Mouse (Mus musculus) frontal cortex, postnatal 14 days (tissue): ENCODE results near the gene Plk5.

Experiments used
- DNase-seq, 2 experiments: peaks; one replicate each; pipeline ENCODE4 v3.0.0; 2022; ENCODE audit warnings: low spot score in 2 of 2

Plk5 gene

DNA sequence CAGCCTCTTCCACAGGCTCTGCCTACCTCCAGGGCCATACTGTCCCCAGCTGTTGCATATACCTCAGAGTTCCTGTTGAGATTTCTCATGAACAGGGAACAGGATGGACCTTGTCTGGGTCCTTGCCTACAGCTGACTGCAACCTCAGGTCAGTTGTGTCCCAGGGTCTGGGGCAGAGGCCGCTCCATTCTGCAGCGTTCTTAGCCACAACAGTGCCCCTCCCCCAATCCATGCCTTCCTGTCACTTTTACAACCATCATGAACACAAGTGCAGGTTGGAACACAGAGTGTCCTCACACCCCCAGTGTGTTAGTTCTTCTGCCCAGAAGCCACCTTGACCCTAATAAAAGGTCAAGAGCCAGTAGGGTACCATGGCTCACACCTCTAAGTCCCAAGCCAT, 32.5 kb downstream of the Plk5 start:
- no peak for DNase-seq

DNA sequence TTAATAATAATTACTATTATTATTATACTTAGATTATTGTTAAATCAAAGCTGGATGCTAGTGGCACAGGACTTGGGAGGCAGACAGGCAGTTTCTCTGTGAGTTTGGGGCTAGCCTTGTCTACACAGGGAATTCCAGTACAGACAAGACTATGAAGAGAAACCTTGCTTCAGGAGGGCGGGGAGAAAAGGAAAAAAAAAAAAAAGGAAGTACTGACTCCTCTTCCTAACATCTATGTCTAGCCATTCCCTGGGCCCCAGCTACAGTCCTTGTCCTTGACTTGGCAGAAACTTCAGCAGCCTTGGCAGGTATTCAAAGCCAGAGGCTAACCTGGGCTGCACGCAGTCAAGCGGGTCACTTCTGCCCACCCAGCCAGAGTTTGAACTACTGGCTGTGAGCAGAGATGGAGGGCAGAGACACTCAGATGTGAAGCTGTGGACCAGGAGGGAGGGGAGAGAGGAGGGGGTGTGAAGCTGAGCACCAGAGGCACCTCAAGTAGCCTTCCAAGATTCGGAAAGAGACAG, 33.0 kb downstream of the Plk5 start:
- DNase-seq: no peak

DNA sequence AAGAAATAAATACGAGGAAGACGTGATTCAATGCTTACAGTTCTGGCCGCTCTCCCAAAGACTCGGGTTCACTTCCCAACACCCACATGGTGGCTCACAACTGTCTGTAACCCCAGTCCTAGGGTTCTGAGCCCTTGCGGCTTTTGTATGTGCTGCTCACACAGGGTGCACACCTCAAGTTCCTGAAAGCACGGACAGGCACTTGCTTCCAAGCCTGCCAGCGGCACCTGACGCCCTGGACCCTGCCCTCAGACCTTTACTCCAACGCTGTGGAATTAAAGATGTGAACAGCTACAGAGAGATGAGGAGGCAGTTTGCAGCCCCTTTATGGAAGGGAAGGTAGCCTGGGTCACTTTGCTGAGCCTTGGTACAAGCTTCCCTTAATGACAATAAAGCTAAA, 34.4 kb downstream of the Plk5 start:
- no peak for DNase-seq

DNA sequence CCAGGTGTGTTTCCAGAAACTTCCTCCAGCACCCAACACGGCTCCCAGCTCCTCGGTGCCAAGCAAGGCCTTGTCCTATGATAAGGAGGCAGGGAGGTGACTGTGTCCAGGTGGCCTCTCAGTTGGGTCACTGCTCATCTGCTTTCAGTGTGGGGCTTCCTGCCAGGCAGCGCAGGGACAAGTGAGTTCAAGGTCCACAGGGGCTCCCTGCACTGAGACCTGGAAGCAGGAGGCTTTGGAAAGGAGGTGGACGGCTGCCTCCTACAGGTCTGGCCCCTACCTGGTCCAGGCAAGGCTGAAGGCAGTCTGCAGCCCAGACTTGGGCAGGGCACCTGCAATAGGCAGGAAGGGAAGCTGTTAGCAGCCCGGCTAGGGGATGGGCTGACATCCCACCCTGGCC, 36.4 kb downstream of the Plk5 start:
- no peak for DNase-seq

DNA sequence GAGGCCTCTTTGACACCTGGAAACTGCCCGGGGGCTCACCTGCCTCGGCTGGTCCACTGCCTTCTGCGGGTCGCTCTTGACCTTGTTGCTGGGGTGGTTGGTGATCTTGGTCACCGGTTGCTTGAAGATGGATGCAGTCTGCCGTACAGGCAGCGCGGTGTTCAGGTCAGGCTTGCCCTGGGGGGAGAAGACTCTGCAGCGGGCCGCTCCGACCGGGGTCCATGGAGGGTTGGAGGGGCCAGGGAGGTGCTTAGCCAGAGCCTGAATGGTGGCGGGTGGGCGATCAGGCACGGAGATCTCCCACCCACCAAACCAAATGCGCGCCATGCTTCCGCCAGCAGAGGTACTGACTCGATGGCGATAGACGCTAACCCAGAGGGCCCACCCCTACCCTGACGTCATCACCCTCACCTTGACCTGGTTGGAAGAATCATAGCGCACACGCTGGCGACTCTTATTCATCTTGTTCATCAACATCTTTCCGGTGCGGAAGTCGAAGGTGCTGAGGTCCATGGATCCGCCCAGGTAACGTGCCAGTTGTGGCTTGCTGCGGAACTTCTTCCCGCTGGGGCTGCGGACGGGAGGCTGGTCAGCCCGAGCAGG, 38.9 kb downstream of the Plk5 start:
- no peak for DNase-seq

DNA sequence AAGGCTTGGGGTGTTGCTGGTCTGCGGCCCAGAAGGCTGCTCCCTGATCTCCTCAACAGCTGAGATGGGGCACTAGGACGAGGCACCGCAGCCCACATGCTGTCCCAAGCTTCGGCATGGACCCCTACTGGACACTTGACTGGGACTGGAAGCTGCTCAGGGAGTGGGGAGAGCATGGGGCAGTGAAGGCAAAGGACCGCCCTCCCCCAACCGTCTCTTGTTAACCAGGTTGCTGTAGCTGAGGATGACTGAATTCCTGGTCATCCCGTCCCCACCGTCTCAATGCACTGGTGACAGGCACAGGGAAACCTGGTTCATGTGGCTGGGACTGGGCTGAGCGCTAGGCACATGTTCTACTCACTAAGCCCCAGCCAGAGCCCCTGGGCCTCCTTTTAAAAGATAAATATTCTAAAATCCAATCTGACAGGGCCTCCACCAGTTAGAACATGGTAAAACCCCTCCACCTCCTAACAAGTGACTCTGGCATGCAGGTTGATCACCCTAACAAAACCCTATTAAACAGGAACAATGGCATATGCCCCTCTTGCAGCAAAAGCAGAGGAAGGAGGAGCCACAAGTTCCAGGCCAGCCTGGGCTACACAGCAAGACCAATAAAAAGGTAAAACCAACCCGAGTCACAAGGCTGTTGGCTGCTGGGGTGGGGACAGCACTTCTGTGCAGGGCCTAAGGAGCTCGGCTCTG, 40.7 kb downstream of the Plk5 start:
- DNase-seq: no peak

DNA sequence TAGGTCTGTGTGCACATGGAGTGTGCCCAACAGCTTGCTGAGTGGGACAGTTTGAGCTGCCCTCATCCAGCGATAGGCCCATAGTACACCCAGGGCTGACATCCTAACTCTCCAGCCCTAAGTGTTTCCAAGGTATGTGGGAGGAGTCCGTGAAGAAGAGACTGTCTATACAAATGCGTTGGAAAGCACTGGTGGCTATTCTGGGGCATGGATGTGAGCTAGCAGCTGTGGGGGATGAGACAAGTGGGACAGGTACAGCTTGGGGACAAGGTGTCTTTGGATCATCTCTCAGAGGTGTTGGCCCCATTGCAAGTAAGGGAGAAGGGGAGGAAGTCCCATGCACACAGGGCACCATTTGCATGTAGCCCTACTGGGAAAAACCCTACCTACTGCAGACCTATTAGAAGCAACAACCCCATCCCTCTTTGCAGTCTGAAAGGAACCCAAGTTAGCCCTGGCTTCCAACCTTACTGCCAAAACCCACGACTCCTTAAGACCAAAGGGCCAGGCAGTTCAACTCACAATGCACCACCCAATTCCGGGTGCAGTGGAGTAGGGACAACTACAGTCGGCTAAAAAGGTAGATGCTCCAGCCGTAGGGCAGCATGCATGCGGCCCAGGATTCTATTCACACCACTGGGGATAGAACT, 41.4 kb downstream of the Plk5 start:
- DNase-seq: no peak

DNA sequence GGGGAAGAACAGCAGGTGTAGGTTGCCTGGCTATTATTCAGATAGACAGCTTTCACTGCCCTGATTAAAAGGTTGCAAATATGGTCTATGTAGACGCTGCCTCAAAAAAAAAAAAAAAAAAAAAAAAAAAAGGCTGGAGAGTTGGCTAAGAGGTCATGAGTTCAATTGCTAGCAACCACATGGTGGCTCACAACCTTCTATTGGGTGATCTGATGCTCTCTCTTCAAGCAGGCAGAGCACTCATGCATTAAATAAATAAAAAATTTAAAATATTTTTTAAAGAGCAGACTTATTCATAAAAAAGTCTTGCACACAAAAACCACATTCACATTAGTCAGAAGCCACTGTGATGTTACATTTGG, 41.9 kb downstream of the Plk5 start:
- no peak for DNase-seq

DNA sequence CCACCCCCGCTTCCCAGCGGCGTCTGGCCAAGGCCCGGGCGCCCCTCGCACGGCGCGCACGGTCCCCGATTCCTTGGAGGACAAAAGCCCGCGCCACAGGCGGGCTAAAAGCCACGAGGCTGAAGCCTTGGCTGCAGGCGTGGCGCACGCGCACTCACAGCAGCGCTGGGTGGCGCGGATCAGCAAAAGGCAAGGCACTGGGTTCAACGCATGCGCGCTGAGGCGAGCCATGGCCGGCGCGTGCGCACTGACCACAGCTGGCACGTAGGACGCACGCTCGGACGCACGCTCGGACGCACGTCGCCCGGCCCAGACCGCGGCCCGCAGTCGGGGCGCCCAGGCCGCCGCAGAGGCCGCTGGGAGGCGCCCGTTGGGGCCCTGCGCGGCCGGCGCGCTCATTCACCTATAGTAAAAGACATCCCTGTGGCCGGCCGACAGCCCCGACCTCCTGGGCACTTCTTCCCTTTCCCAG, 42.5 kb downstream of the Plk5 start:
- peak; percentile 95 to 96 for DNase-seq

DNA sequence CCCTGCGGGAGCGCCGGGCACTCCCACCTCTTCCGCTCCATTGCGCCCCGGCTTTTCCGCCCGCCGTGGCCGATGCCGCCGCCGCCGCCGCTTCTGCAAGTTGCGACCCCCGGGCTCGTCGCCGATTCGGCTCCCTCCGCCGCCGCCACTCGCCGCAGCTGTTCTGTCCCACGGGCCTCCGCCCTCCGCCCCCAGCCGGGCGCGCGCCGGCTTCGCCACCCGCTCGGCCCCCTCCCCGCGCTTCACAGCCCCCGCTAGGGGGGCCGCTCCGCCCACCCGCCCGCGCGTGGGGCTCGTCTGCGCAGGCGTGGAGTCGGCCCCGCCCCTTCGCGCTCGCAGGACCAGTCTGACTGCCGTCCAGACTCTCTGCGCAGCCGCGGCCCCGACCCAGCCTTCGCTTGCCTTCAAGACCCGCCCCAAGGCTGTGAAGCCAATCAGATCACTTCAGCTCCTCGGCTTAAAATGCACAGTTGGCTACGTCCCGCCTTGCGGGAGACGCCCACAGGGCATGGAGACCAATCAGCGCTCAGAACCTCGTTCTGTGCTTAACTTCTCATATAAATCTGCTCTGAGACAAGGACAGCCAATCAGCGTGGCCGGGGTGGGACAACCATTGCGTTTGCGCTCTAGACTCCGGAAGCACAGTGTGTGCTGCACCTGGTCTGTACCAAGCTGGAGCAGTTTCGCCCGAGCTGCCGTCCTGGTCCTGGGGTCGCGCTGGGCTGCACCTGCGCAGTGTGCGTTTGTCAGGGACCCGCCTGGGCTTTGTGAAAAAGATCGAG, 43.1 kb downstream of the Plk5 start, which contains the start of gene Mbd3:
TSS of gene Mbd3 (minus strand) at position 360 of the 782 bp plus-strand sequence.
- peak; percentile 98 to 100 for DNase-seq

DNA sequence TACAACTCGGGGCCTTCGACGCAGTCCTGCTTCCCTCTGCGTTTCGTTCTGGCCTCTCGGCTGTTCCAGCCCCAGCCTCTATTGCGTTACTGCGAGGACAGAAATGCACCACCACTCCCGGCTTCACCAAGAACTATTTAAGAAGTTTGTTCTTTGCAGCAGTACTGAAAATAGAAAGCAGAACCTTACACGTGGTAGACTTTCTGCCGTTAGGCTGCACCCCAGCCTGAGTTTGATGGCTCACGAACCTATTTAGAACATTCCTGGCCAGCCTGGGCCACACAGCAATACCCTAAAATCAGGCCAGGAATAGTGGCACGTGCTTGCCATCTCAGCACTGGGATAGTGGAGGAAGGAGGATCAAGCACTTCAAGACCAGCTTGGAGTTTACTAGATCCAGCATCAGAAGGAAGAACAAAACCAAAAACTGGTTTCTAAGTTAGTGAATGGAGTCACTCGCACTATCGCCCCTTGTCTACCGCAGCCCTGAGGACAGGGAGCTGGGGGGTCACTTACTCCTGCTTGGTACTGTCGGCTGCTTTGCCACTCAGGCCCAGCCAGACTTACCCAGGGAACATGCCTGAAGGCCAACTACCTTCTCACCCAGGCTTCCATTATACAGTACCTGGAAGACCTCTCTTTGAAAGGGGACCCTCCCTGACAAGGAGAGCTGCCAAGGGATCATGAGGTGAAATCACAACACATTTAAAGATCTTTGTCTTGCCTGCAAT, 43.9 kb downstream of the Plk5 start:
- DNase-seq: no peak

DNA sequence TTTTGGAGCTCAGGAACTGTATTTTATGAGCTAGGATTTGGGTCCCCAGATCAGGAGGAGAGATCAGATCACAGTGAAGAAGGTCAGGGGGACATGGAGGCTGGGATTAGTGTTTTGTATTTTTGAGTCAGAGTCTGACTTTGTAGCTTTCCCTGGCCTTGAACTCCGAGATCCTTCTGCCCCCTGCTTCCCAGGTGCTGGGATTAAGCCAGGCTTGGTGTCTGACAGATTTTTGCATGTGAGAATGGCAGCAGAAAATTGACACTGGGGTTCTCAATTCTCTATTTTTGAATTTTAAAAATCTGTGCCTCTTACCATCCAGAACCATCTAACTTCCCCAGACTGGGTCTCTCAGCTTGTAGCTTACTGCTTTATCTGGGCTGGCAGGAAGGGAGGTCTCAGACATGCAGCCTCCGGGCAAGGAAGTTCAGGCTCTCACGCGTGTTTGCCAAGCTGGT, 44.5 kb downstream of the Plk5 start:
- DNase-seq: no peak

DNA sequence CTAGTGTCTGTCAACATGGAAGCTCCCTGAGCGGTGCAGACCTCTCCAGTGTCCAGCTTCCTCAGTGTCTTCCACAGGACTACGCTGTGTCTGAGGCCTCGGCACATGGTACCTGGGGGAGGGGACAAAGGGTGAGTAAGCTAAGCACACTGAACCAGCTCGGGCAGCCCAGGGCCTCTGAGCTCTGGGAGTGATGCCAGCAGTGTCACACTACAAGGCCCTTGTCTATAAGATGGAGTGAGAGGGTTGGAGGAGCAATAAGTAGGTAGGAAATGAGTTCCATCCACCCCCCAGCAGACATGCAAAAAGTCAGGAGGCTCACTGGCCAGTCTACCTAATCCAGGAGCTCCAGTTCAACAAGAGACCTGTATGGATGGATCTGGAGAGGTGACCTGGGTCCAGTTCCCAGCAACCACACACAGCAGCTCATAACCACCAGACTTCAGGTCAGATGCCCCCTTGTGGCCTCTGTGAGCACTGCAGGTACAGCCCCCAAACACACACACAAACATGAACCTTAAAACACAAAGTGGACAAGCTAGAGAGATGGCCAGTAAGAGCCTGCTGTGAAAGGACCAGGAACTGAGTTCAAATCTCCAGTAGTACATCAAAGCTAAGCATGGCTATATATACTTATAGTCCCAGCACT, 46.9 kb downstream of the Plk5 start:
- DNase-seq: no peak

DNA sequence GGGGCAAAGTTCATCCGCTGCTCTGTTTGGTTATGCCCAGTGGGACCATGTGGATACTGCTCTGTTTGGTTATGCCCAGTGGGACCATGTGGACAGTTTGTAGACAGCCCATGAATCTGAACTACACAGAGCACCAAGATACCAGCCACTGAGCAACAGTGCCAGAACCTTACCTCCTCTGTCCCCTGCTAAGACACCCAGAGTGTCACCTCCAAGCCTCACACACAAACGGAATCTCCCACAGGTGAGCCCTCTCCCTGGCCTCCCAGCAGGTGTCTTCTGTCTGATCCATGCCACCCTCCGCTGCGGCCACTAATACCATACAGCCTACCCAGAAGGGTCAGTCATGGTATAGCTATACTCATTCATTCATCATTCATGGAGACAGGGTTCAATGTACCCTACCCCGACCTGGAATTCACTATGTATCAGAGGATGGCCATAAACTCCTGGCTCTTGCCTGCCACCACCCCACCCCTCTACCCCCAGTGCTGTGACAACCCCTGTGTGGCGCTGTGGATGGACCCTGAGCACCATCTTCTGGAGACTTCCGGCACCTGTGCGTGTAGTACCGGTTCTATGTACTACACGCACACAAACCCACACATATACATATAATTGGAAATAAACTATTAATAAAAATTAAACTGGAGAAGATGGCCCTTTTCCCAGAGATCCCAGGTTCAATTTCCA, 49.4 kb downstream of the Plk5 start:
- no peak for DNase-seq

DNA sequence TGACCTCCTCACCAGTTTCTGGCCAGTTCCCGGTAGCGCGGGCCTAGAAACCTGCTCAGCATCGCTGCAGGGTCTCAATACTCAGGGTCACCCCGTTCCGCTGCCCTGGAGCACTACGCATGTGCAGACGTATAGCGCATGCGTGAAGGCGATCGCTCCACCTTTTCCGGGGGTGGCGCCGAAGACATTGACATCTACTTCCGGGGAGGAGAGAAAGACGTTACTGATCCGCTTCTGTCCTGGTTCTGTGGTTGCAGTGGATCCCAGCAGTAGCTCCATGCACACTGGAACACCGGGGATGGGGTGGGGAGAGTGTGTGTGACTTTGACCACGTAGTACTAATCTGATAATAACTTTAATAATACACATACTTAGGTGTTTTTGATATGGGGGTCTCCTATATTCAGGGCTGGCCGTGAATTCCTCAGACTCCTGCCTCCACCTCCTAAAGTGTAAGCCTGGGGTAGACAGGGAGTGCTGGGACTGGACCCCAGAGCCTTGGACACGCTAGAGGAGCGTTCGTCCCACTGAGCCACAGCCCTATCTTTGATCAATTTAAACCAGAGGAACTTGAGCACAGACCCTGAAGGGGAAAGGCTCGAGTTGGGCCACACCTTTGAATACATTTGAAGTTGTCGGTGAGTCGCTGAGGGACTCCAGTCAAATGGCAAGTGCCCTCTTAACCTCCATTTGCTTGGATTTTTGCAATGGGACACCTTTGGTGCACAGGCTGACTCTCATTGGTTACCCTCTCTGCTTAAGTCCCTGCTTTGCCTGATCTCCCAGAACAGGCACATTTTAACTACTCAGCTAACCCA, 50.6 kb downstream of the Plk5 start, which contains the start of gene Uqcr11:
TSS of gene Uqcr11 (minus strand) at position 147 of the 818 bp plus-strand sequence.
- peak; percentile 88 to 89 for DNase-seq

DNA sequence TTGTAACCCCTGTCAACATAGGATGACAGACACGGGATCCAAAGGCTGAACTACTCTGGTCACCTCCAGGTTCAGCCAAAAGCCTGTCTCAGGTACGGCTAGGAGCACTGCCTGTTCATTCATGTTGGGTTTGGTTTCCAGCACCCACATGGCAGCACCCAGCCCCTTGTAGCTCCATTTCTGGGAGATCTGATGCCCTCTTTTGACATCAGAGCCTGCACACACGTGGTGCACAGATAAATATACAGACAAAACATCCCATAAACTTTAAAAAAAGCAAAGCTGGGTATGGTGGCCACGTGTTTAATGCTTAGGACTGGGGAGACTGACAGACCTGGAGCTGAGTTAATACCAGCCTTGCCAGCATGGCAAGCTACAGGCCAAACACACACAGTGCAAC, 51.7 kb downstream of the Plk5 start:
- DNase-seq: no peak

DNA sequence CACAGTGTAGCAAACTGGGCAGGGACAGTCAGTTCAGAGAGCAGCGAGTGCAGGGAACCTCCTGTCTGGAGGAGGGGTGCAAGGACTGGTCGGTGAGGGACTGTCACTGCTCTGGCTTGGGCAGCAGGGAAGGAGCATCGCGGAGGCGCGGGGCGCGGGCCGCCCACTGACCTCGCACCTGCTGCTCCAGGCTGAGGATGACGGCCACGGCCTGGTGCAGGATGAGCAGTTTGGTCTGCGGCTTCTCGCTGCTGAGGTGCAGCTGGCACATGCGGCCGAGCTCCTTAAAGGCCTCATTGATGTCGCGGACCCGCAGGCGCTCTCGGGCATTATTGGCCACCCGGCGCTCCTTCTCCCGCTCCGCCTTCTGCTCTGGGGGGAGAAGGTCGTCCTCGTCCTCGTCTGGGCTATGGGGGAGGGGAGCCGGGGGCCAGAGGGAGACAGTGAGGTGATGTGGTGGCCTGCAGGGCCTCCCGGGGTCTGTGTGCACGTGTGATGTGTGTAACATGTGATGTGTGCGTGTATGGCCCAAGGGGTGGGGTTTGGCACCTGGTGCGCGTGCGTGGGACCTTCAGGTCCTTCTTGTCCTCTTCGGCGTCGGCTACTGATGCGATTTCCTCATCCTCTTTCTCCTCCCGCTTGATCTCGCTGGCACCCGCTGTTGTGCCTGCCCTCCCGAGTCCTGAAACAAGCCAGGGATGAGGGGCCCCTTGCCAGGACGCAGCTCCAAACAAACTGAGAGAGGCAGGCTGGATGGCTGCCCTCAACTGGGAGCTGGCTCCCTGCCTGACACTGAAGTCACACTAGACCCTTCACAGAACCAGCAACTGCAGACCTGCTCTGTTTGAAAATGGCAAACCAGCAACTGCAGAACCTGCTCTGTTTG, 56.6 kb downstream of the Plk5 start:
- peak; percentile 53 to 68 for DNase-seq
